Mouse (Mus musculus): Measurements from ENCODE around the gene Gm9964.

Gm9964 gene

GRCm38 (mm10) chr11:79253542-79254390 is 42.9 kb downstream of the Gm9964 start:
- DNase-seq: peak; percentile 43

- DNase-seq: no peak
Measured at GRCm38 (mm10) chr11:79252881-79253541, 43.7 kb downstream of the Gm9964 start.

All from cerebellum, adult 11 months (tissue).